Mouse (Mus musculus) ES-Bruce4 (cell line): Measurements from ENCODE around the gene Efcab3.

Experiments used
- EP300 ChIP-seq: IDR thresholded peaks from 2 replicates; pipeline ENCODE4 v1.6.1; 2011; ENCODE audit warnings: low read depth, low read length; ENCODE audit not compliant: insufficient read depth
- POLR2A ChIP-seq: IDR thresholded peaks from one replicate; pipeline ENCODE4 v1.8.1; 2011; ENCODE audit warnings: low read length; ENCODE audit not compliant: insufficient read depth

DNA sequence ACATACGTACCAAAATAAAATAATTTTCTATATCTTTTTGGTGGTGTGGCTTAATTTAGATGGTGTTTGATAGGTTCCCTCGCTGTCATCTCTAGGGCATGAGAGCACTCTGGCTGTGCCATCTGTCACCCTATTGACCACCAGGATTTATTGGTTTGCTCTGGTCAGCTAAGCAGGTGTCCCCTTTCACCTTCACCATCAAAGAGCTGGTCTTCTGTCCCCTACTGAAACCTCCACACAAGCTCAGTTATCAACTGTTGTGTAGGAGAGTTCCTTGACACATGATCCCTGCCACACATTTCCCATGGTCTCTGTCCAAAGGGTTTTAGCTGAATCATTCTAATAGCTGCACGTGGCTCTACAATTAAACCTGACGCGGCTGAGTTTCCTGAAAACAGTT, 77.7 kb downstream of the Efcab3 start:
- TF ChIP-seq EP300 (no peak), POLR2A (no peak)
